Mouse (Mus musculus) layer of hippocampus, postnatal 25 days (tissue): ENCODE results near the gene Gm13289. TPM values are rescaled to one million over a fixed set of nuclear protein-coding genes. Genes with fewer than 3 reads are reported as not detected.
A peak's percentile ranks its signal among the peaks of the same experiment; 100 is the strongest.
"Not testable (repeated sequence)": the region's sequence is repeated elsewhere in the genome, so short reads cannot be mapped to it uniquely, and the experiment has no call there.

Experiments
- DNase-seq, 2 experiments: peaks; one replicate each; pipeline ENCODE4 v3.0.0; 2022; ENCODE audit warnings: mixed read lengths in 2 of 2, low spot score in 1 of 2; ENCODE audit errors: extremely low spot score in 1 of 2
- total RNA-seq, 2 experiments: library from RNA; stranded (reverse); gene quantifications; 2 replicates each; pipeline ENCODE4 v1.2.3; 2021

The Gm13289 gene
- total RNA-seq, 2 experiments from 2014 or later: not detected

GRCm38 (mm10) chr4:88781831-88782230 lies 5.1 kb downstream of the Gm13289 start, which contains the start of gene Ifnz:
TSS of gene Ifnz (plus strand) at chr4:88782131.
- DNase-seq: not testable (repeated sequence)

- DNase-seq: not testable (repeated sequence)
Observed at GRCm38 (mm10) chr4:88782335-88782734, 5.6 kb downstream of the Gm13289 start.

DNA sequence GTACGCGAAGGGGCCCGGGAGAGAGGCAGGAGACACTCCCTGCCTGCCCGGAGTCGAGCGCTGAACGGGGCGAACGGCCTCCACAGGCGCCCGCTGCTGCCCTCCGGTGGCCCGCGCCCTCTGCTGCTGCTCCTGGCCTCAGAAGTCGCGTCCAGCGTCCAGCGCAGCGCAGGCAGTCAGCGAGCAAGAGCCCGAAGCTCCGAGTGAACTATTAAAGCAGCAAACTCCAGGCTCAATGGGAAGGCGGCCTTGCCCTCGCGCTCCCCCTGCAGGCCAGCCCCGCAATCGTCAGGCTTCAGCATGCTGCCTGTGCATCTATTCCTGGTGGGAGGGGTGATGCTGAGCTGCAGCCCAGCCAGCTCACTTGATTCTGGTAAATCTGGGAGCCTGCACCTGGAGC lies 8.7 kb downstream of the Gm13289 start, which contains the start of gene Gm13276:
TSS of gene Gm13276 (plus strand) at position 301 of the 400 bp plus-strand sequence.
- DNase-seq: not testable (repeated sequence)

- DNase-seq: peak; percentile 13 to 53
Observed at GRCm38 (mm10) chr4:88788402-88788801, 11.7 kb downstream of the Gm13289 start, which contains the start of gene Gm13277. TSS of gene Gm13277 (plus strand) at chr4:88788632.

- DNase-seq: not testable (repeated sequence)
Observed at GRCm38 (mm10) chr4:88791250-88791649, 14.5 kb downstream of the Gm13289 start, which contains the start of gene Gm13278. TSS of gene Gm13278 (plus strand) at chr4:88791550.

GRCm38 (mm10) chr4:88793936-88794675 lies 17.4 kb downstream of the Gm13289 start, which contains the start of gene Gm13275:
TSS of gene Gm13275 (plus strand) at chr4:88794487.
- DNase-seq: peak; percentile 56 to 73

GRCm38 (mm10) chr4:88797097-88797496 lies 20.4 kb downstream of the Gm13289 start, which contains the start of gene Gm13279:
TSS of gene Gm13279 (plus strand) at chr4:88797397.
- not testable (repeated sequence) for DNase-seq

GRCm38 (mm10) chr4:88799365-88799764 lies 22.6 kb downstream of the Gm13289 start, which contains the start of gene Gm13285:
TSS of gene Gm13285 (plus strand) at chr4:88799665.
- DNase-seq: not testable (repeated sequence)

DNA sequence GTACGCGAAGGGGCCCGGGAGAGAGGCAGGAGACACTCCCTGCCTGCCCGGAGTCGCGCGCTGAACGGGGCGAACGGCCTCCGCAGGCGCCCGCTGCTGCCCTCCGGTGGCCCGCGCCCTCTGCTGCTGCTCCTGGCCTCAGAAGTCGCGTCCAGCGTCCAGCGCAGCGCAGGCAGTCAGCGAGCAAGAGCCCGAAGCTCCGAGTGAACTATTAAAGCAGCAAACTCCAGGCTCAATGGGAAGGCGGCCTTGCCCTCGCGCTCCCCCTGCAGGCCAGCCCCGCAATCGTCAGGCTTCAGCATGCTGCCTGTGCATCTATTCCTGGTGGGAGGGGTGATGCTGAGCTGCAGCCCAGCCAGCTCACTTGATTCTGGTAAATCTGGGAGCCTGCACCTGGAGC lies 26.2 kb downstream of the Gm13289 start, which contains the start of gene Gm13287:
TSS of gene Gm13287 (plus strand) at position 301 of the 400 bp plus-strand sequence.
- not testable (repeated sequence) for DNase-seq

- not testable (repeated sequence) for DNase-seq
Observed at GRCm38 (mm10) chr4:88805231-88805630, 28.5 kb downstream of the Gm13289 start, which contains the start of gene Gm13288. TSS of gene Gm13288 (plus strand) at chr4:88805531.

GRCm38 (mm10) chr4:88805761-88806160 lies 29.0 kb downstream of the Gm13289 start:
- DNase-seq: not testable (repeated sequence)

GRCm38 (mm10) chr4:88815928-88816327 lies 39.2 kb downstream of the Gm13289 start, which contains the start of gene Ifna7:
TSS of gene Ifna7 (plus strand) at chr4:88816228.
- no peak for DNase-seq

GRCm38 (mm10) chr4:88819659-88820058 lies 42.9 kb downstream of the Gm13289 start, which contains the start of gene Ifna11:
TSS of gene Ifna11 (plus strand) at chr4:88819959.
- DNase-seq: no peak

- DNase-seq: peak in 1 of 2 experiments; percentile 27
Observed at GRCm38 (mm10) chr4:88822995-88823394, 46.3 kb downstream of the Gm13289 start.

Other genes with a start within 250 kb of the Gm13289 start
- gene Ifna15, start 218.7 kb upstream of the Gm13289 start, total RNA-seq: not detected
- gene Ifna14, start 205.1 kb upstream of the Gm13289 start, total RNA-seq: not detected
- gene Ifna9, start 184.5 kb upstream of the Gm13289 start, total RNA-seq: not detected
- not detected for gene Ifna12, start 173.5 kb upstream of the Gm13289 start, total RNA-seq
- not detected for gene C87499, start 142.5 kb upstream of the Gm13289 start, total RNA-seq
- not detected for gene Ifna13, start 132.5 kb upstream of the Gm13289 start, total RNA-seq
- not detected for gene Ifna16, start 100.0 kb upstream of the Gm13289 start, total RNA-seq
- not detected for gene Ifna2, start 93.0 kb upstream of the Gm13289 start, total RNA-seq
- gene Ifnab, start 85.6 kb upstream of the Gm13289 start, total RNA-seq: not detected
- gene Gm26566, start 55.1 kb upstream of the Gm13289 start, total RNA-seq: 1 to 10 TPM; 1.4 to 1.8 TPM
- gene Klhl9, start 54.5 kb upstream of the Gm13289 start, total RNA-seq: 100 to 1,000 TPM; 105 to 109 TPM
- gene Gm13271, start 22.1 kb upstream of the Gm13289 start, total RNA-seq: not detected
- not detected for gene Gm13283, start 16.8 kb upstream of the Gm13289 start, total RNA-seq
- gene Gm13290, start 3.1 kb upstream of the Gm13289 start, total RNA-seq: not detected
- not detected for gene Gm13272, start 2.9 kb downstream of the Gm13289 start, total RNA-seq
- gene Ifnz, start 5.2 kb downstream of the Gm13289 start, total RNA-seq: not detected
- not detected for gene Gm13276, start 8.8 kb downstream of the Gm13289 start, total RNA-seq
- not detected for gene Gm13277, start 11.7 kb downstream of the Gm13289 start, total RNA-seq
- not detected for gene Gm13278, start 14.6 kb downstream of the Gm13289 start, total RNA-seq
- gene Gm13275, start 17.6 kb downstream of the Gm13289 start, total RNA-seq: not detected
- not detected for gene Gm13279, start 20.5 kb downstream of the Gm13289 start, total RNA-seq
- not detected for gene Gm13285, start 22.7 kb downstream of the Gm13289 start, total RNA-seq
- gene Gm13287, start 26.3 kb downstream of the Gm13289 start, total RNA-seq: not detected
- not detected for gene Gm13288, start 28.6 kb downstream of the Gm13289 start, total RNA-seq
- not detected for gene Ifna7, start 39.3 kb downstream of the Gm13289 start, total RNA-seq
- not detected for gene Ifna11, start 43.0 kb downstream of the Gm13289 start, total RNA-seq
- not detected for gene Ifna6, start 50.5 kb downstream of the Gm13289 start, total RNA-seq
- not detected for gene Ifna5, start 58.6 kb downstream of the Gm13289 start, total RNA-seq
- gene Ifna4, start 64.9 kb downstream of the Gm13289 start, total RNA-seq: not detected
- not detected for gene Ifna1, start 73.2 kb downstream of the Gm13289 start, total RNA-seq
- not detected for gene Ifne, start 103.3 kb downstream of the Gm13289 start, total RNA-seq